Comparison of ENCODE assay signal across 11 mouse cellular contexts in the genomic region with DNA sequence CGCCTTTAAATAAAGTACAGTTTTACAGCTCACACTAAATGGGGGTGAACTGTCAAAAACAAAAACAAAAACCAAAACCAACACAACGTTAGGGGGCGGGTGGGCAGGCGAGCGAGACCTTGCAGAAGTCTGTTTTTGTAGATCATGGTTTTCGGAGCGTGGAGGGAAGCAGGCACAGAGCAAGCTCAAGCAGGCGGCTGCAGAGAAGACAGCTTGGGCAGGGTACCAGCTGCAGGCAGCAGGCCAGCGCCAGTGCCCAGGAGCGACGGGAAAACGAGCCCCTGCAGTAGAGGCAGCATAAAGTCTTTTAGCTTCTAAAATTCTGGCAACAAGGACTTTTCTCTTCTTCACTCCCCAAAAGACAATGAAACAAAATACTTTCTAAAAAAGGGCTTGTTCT. TPM values are rescaled to one million over a fixed set of nuclear protein-coding genes. Genes with fewer than 3 reads are reported as not detected.
DNase-seq lines count a peak whose midpoint lies in the region.
"Had no signal": no experiment of that assay in that cellular context is flagged by ENCODE, and none has a peak within 500 bp of the region (broad histone marks: within the 10 kb centered on the region; RNA-seq: fewer than 3 reads in every experiment).

No protein-coding gene starts in this region.

- DNase-seq in cerebellum, postnatal 4 days (ENCODE audit: low spot score in 2 of 2), result peak; percentile 39 to 79
- no peak for DNase-seq in cerebellum, adult 11 months
- peak; percentile 41 for DNase-seq in layer of hippocampus, adult 11-12 months (ENCODE audit: low spot score)
- DNase-seq in layer of hippocampus, adult 9-10 months (ENCODE audit: low spot score), result no peak
- peak; percentile 38 to 62 for DNase-seq in layer of hippocampus, postnatal 25 days (ENCODE audit: extremely low spot score in 1 of 2, low spot score in 1 of 2)
- DNase-seq in right cerebral cortex, postnatal 14 days, result peak; percentile 75
- no peak for DNase-seq in thymus, postnatal 36 days
- no peak for DNase-seq in retina, postnatal 1 day
- DNase-seq: kidney, adult 9 months; lung, embryonic 14.5 days had no signal

RNA-seq across cellular contexts. Expression of gene Grik4, which starts 20.1 kb away (rescaled TPM):
- total RNA-seq in layer of hippocampus, postnatal 25 days (2021), result 10 to 100 TPM; 57.0 to 60.9 TPM
- total RNA-seq: megakaryocyte-erythroid progenitor cell, adult 5-6 weeks had no signal

Comparison
In these comparisons a context has a peak if more than half of its experiments do, and no peak if none do; other contexts are left out.
1. DNase-seq: peak in cerebellum, postnatal 4 days (2 of 2), layer of hippocampus, adult 11-12 months (single experiment), layer of hippocampus, postnatal 25 days (2 of 2) and right cerebral cortex, postnatal 14 days (single experiment); none in cerebellum, adult 11 months (single experiment), layer of hippocampus, adult 9-10 months (single experiment), thymus, postnatal 36 days (0 of 2) and retina, postnatal 1 day (single experiment).